Mouse (Mus musculus): ENCODE results near the gene Gpr27. TPM values are rescaled to one million over a fixed set of nuclear protein-coding genes. Genes with fewer than 3 reads are reported as not detected.

Gpr27 gene
- total RNA-seq, 2 experiments from 2014 or later: 0.10 TPM; not detected in 1

- ATAC-seq (replicated peaks; ENCODE audit: poor library complexity): no peak
Measured at GRCm38 (mm10) chr6:99742866-99743265, 50.4 kb downstream of the Gpr27 start.

Other genes starting within 250 kb of the Gpr27 start
- 72.1 and 97.3 TPM in 2 replicates for gene Foxp1, start 170.0 kb upstream of the Gpr27 start, total RNA-seq (2015)
- gene Foxp1, start 170.0 kb upstream of the Gpr27 start, total RNA-seq (2017): 49.5 and 50.1 TPM in 2 replicates
- gene Eif4e3, start 25.9 kb upstream of the Gpr27 start, total RNA-seq (2015): 19.4 and 23.6 TPM in 2 replicates
- gene Eif4e3, start 25.9 kb upstream of the Gpr27 start, total RNA-seq (2017): 19.8 and 20.8 TPM in 2 replicates
- 5.9 and 11.8 TPM in 2 replicates for gene Gm20696, start 25.9 kb upstream of the Gpr27 start, total RNA-seq (2015)
- 2.7 and 3.5 TPM in 2 replicates for gene Gm20696, start 25.9 kb upstream of the Gpr27 start, total RNA-seq (2017)
- gene Prok2, start 33.7 kb downstream of the Gpr27 start, total RNA-seq (2015): 1.9 TPM in 1 of 2 replicates, not detected in the other
- not detected in 2 replicates for gene Prok2, start 33.7 kb downstream of the Gpr27 start, total RNA-seq (2017)